In genomic region chr4:107008161-107008560, GRCm38 (mm10) we compare ENCODE assay signal across 29 mouse cellular contexts. TPM values are rescaled to one million over a fixed set of nuclear protein-coding genes. Genes with fewer than 3 reads are reported as not detected.
DNase-seq lines count a peak whose midpoint lies in the region; ATAC-seq and TF ChIP-seq lines count a peak whose summit lies in the region.
"Had no signal": no experiment of that assay in that cellular context is flagged by ENCODE, and none has a peak within 500 bp of the region (broad histone marks: within the 10 kb centered on the region; RNA-seq: fewer than 3 reads in every experiment).

No protein-coding gene starts in this region.

- H3K4me2 ChIP-seq in liver, embryonic 16.5 days (ENCODE audit: low read depth, low read length) = peak overlapping the region; percentile 54
- no peak overlapping the region for H3K4me2 ChIP-seq in neural tube, embryonic 15.5 days
- no peak overlapping the region for H3K4me2 ChIP-seq in heart, embryonic 12.5 days
- H3K4me2 ChIP-seq: embryonic facial prominence, embryonic 13.5 days; limb, embryonic 12.5 days; midbrain, embryonic 13.5 days; stomach, embryonic 15.5 days had no signal

- H3K9me3 ChIP-seq in G1E (replicated peaks) = no peaks in the 10 kb centered on the region
- no peaks in the 10 kb centered on the region for H3K9me3 ChIP-seq in liver, embryonic 16.5 days (replicated peaks; ENCODE audit: control insufficient read depth, low read length)
- H3K9me3 ChIP-seq in neural tube, embryonic 15.5 days (replicated peaks) = no peaks in the 10 kb centered on the region
- H3K9me3 ChIP-seq in heart, embryonic 12.5 days (replicated peaks) = no peaks in the 10 kb centered on the region
- H3K9me3 ChIP-seq: embryonic facial prominence, embryonic 13.5 days; hindbrain, embryonic 10.5 days; limb, embryonic 12.5 days; midbrain, embryonic 13.5 days; stomach, embryonic 15.5 days had no signal

- ATAC-seq in G1E (ENCODE audit: extremely low read depth, insufficient number of reproducible peaks, low FRiP score, poor library complexity, severe bottlenecking) = peak; percentile 61
- ATAC-seq in liver, embryonic 16.5 days (ENCODE audit: low read depth) = peak; percentile 83
- no peak for ATAC-seq in neural tube, embryonic 15.5 days (ENCODE audit: low FRiP score)
- no peak for ATAC-seq in heart, embryonic 12.5 days (ENCODE audit: insufficient number of reproducible peaks, low FRiP score)
- ATAC-seq: forebrain, postnatal 0 days; hindbrain, postnatal 0 days; intestine, embryonic 16.5 days; midbrain, embryonic 13.5 days had no signal

- DNase-seq in G1E (ENCODE audit: low spot score) (peak; percentile 66), liver (peak; percentile 76)
- peak; percentile 53 for DNase-seq in c-Kit-positive CD71-positive TER-119-negative erythroid progenitor cells, embryonic 14.5 days (ENCODE audit: low read depth)
- no peak for DNase-seq in kidney, postnatal 4 days
- no peak for DNase-seq in right cerebral cortex, postnatal 36 days (ENCODE audit: low spot score in 2 of 2)
- DNase-seq: adrenal gland, postnatal 36 days; B cell, adult 2 months; cerebellum, adult 18-20 months; cerebellum, postnatal 25 days; embryo, embryonic 11 days; forebrain, postnatal 0 days; gastrocnemius, postnatal 25 days; heart, adult 2 months; layer of hippocampus, postnatal 36 days; lung, adult 2 months; lung, postnatal 14 days; thymus, adult 18-20 months; thymus, postnatal 36 days had no signal

- peak overlapping the region; percentile 79 for H3K27ac ChIP-seq in liver, embryonic 16.5 days (ENCODE audit: low read length)
- H3K27ac ChIP-seq in neural tube, embryonic 15.5 days (replicated peaks) = no peak overlapping the region
- no peak overlapping the region for H3K27ac ChIP-seq in heart, embryonic 12.5 days (ENCODE audit: poor library complexity, severe bottlenecking)
- H3K27ac ChIP-seq: embryonic facial prominence, embryonic 13.5 days; heart, adult 2 months; hindbrain, embryonic 10.5 days; hindbrain, postnatal 0 days; limb, embryonic 12.5 days; midbrain, embryonic 13.5 days; stomach, embryonic 15.5 days had no signal

- 39% methylated on average over 2 of the region's 2 CpGs for WGBS in liver, embryonic 16.5 days (ENCODE audit: insufficient replicate concordance)
- 95% methylated on average over 2 of the region's 2 CpGs for WGBS in neural tube, embryonic 15.5 days
- 71% methylated on average over 2 of the region's 2 CpGs for WGBS in heart, embryonic 12.5 days

- peak overlapping the region; percentile 43; the same call in 1 of the 2 replicates for H3K9ac ChIP-seq in liver, embryonic 16.5 days (ENCODE audit: low read depth, low read length)
- H3K9ac ChIP-seq in neural tube, embryonic 15.5 days (replicated peaks) = no peak overlapping the region
- H3K9ac ChIP-seq in heart, embryonic 12.5 days = no peak overlapping the region
- H3K9ac ChIP-seq: embryonic facial prominence, embryonic 13.5 days; forebrain, postnatal 0 days; limb, embryonic 12.5 days; midbrain, embryonic 13.5 days; stomach, embryonic 15.5 days had no signal

- H3K27me3 ChIP-seq in G1E (ENCODE audit: insufficient read depth, low read length) = no peaks in the 10 kb centered on the region
- no peaks in the 10 kb centered on the region for H3K27me3 ChIP-seq in liver, embryonic 16.5 days (ENCODE audit: control insufficient read depth, insufficient read depth, low read depth, low read length)
- no peaks in the 10 kb centered on the region for H3K27me3 ChIP-seq in neural tube, embryonic 15.5 days (replicated peaks)
- no peaks in the 10 kb centered on the region for H3K27me3 ChIP-seq in heart, embryonic 12.5 days (replicated peaks)
- H3K27me3 ChIP-seq: CH12.LX; embryonic facial prominence, embryonic 13.5 days; limb, embryonic 12.5 days; midbrain, embryonic 13.5 days; stomach, embryonic 15.5 days had no signal

- peaks cover 92% of the 10 kb centered on the region for H3K4me1 ChIP-seq in G1E (ENCODE audit: insufficient read depth, low read depth, low read length)
- peaks cover 55% of the 10 kb centered on the region for H3K4me1 ChIP-seq in liver, embryonic 16.5 days (ENCODE audit: control insufficient read depth, low read depth, low read length)
- peaks cover 36% of the 10 kb centered on the region for H3K4me1 ChIP-seq in neural tube, embryonic 15.5 days
- H3K4me1 ChIP-seq in heart, embryonic 12.5 days (replicated peaks) = peaks cover 41% of the 10 kb centered on the region

- no peak for TF ChIP-seq CTCF in G1E (IDR thresholded peaks at IDR 0.05; ENCODE audit: low read depth, low read length)

- peak overlapping the region; percentile 47; the same call in 1 of the 2 replicates for H3K4me3 ChIP-seq in G1E (ENCODE audit: low read depth, low read length)
- H3K4me3 ChIP-seq in liver, embryonic 16.5 days (ENCODE audit: low read depth, low read length) = peak overlapping the region; percentile 24
- H3K4me3 ChIP-seq in neural tube, embryonic 15.5 days (replicated peaks) = no peak overlapping the region
- H3K4me3 ChIP-seq in heart, embryonic 12.5 days = no peak overlapping the region
- H3K4me3 ChIP-seq: embryonic facial prominence, embryonic 13.5 days; heart, adult 2 months; hindbrain, embryonic 10.5 days; limb, embryonic 12.5 days; midbrain, embryonic 13.5 days; stomach, embryonic 15.5 days had no signal

- H3K36me3 ChIP-seq in G1E (replicated peaks) = peaks cover 80% of the 10 kb centered on the region
- H3K36me3 ChIP-seq in liver, embryonic 16.5 days (ENCODE audit: control insufficient read depth, insufficient read depth) = peaks cover 2% of the 10 kb centered on the region; the same call in 1 of the 2 replicates
- H3K36me3 ChIP-seq in neural tube, embryonic 15.5 days = 0 out of 2 replicates have a peak, but pooled peaks cover 3% of the 10 kb centered on the region
- H3K36me3 ChIP-seq in heart, embryonic 12.5 days = peaks cover 16% of the 10 kb centered on the region
- H3K36me3 ChIP-seq: stomach, embryonic 15.5 days had no signal

RNA-seq across cellular contexts. Expression of gene Mrpl37, which starts 58.5 kb away (rescaled TPM):
- total RNA-seq in G1E (2014; fragmentation: Nextera tagmentation) (95.0 and 125 TPM in 2 replicates), G1E (2017) (50.0 and 50.4 TPM in 2 replicates)
- polyA plus RNA-seq in G1E (2012) = 41.0 and 51.9 TPM in 2 replicates
- 45.5 and 47.7 TPM in 2 replicates for polyA plus RNA-seq in liver, embryonic 16.5 days (2015; fragmentation: Nextera tagmentation; extraction: Ambion mirVana)
- 84.9 and 85.5 TPM in 2 replicates for polyA plus RNA-seq in neural tube, embryonic 15.5 days (2015; fragmentation: Nextera tagmentation; extraction: Ambion mirVana)
- 84.4 and 87.0 TPM in 2 replicates for polyA plus RNA-seq in heart, embryonic 12.5 days (2016; fragmentation: Nextera tagmentation; extraction: Ambion mirVana)

RNA-seq across cellular contexts. Expression of gene Cyb5rl, which starts 58.6 kb away (rescaled TPM):
- total RNA-seq in G1E (2014; fragmentation: Nextera tagmentation) (4.3 and 5.3 TPM in 2 replicates), G1E (2017) (4.2 and 5.2 TPM in 2 replicates)
- 3.8 and 4.3 TPM in 2 replicates for polyA plus RNA-seq in G1E (2012)
- 1.3 and 1.8 TPM in 2 replicates for polyA plus RNA-seq in liver, embryonic 16.5 days (2015; fragmentation: Nextera tagmentation; extraction: Ambion mirVana)
- polyA plus RNA-seq in neural tube, embryonic 15.5 days (2015; fragmentation: Nextera tagmentation; extraction: Ambion mirVana) = 4.4 and 4.7 TPM in 2 replicates
- polyA plus RNA-seq in heart, embryonic 12.5 days (2016; fragmentation: Nextera tagmentation; extraction: Ambion mirVana) = 4.5 and 5.9 TPM in 2 replicates

Comparison
In these comparisons a context has a peak if more than half of its experiments do, and no peak if none do; other contexts are left out.
1. ATAC-seq: peak in G1E (single experiment) and liver, embryonic 16.5 days (single experiment); none in neural tube, embryonic 15.5 days (single experiment) and heart, embryonic 12.5 days (single experiment).
2. DNase-seq: peak in G1E (single experiment), c-Kit-positive CD71-positive TER-119-negative erythroid progenitor cells, embryonic 14.5 days (single experiment) and liver (single experiment); none in kidney, postnatal 4 days (0 of 2) and right cerebral cortex, postnatal 36 days (0 of 2).
3. H3K4me3 ChIP-seq: peak in G1E (single experiment) and liver, embryonic 16.5 days (single experiment); none in neural tube, embryonic 15.5 days (single experiment) and heart, embryonic 12.5 days (single experiment).